Mouse (Mus musculus) forebrain, embryonic 10.5 days (tissue): ENCODE data around the gene Arl8b. TPM values are rescaled to one million over a fixed set of nuclear protein-coding genes. Genes with fewer than 3 reads are reported as not detected.

Source experiments
- DNase-seq: peaks from one replicate; pipeline ENCODE4 v3.0.0-alpha.2; 2017; ENCODE audit warnings: low spot score; ENCODE audit errors: extremely low spot score
- H3K27ac ChIP-seq: fragments of 300-500 bp; sonication (generic); 2 replicates; pipeline ENCODE4 v1.5.1; 2016; ENCODE audit warnings: mild to moderate bottlenecking
- H3K27me3 ChIP-seq: fragments of 300-500 bp; sonication (generic); 2 replicates; pipeline ENCODE4 v1.6.1; 2016; ENCODE audit warnings: mild to moderate bottlenecking; ENCODE audit not compliant: poor library complexity, severe bottlenecking
- H3K36me3 ChIP-seq: fragments of 300-500 bp; sonication (generic); replicated peaks from 2 replicates; pipeline ENCODE4 v1.6.1; 2016; ENCODE audit warnings: mild to moderate bottlenecking, moderate library complexity
- H3K4me1 ChIP-seq: fragments of 300-500 bp; sonication (generic); 2 replicates; pipeline ENCODE4 v1.6.1; 2016
- H3K4me3 ChIP-seq: fragments of 300-500 bp; sonication (generic); 2 replicates; pipeline ENCODE4 v1.5.1; 2016; ENCODE audit warnings: mild to moderate bottlenecking, moderate library complexity
- H3K9me3 ChIP-seq: fragments of 300-500 bp; sonication (generic); 2 replicates; pipeline ENCODE4 v1.6.1; 2016; ENCODE audit warnings: mild to moderate bottlenecking, moderate library complexity
- WGBS: fragments of 180-500 bp; shearing (Covaris S2); methylation state at CpG from one replicate; pipeline ENCODE4 v1.1.7; 2016; 5-methylcytosine and 5-hydroxymethylcytosine counted together
- polyA plus RNA-seq: library from polyadenylated mRNA; unstranded; fragments of >200 nt; fragmentation: Nextera tagmentation; extraction: Ambion mirVana; gene quantifications from 2 replicates; pipeline ENCODE4 v1.2.1, GENCODE M21; 2016

The Arl8b gene
- polyA plus RNA-seq, 1 experiment from 2014 or later: 62.6 TPM

GRCm38 (mm10) chr6:108829386-108830370 is 46.8 kb downstream of the Arl8b start:
- Histone ChIP-seq H3K4me1 (peaks cover 36% of the 10 kb centered on the region), H3K9me3 (no peaks in the 10 kb centered on the region), H3K27me3 (no peaks in the 10 kb centered on the region), H3K27ac (peak overlapping the region; percentile 95), H3K4me3 (peak overlapping the region; percentile 92), H3K36me3 (peaks cover 4% of the 10 kb centered on the region; the same call in 1 of the 2 replicates)
- WGBS: 32% methylated on average over 22 of the region's 22 CpGs
- DNase-seq: peak; percentile 18

DNA sequence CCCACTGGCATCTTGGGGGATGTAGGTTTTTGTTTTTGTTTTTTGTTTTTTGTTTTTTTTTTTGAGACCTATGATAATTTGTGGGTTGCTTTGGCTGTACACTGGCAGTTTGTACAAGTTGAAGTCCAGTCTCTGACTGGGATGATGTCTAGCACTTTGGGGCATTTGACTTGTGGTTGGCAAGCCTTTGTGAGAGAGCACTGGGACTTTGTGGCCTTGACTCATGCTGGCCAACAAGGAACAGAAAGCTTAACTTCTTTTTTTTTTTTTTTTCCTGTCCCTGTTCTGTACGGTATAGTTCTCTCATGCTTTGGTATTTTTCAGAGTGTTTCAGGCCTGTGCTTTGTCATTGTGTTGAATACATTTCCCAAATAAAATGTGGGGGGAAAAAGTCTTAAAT is 49.3 kb downstream of the Arl8b start:
- 91% methylated on average over 1 of the region's 1 CpGs for WGBS
- no peak for DNase-seq
- peaks cover 34% of the 10 kb centered on the region for H3K4me1 ChIP-seq
- no peak overlapping the region for H3K27ac ChIP-seq
- no peak overlapping the region for H3K4me3 ChIP-seq
- H3K36me3 ChIP-seq: peaks cover 14% of the 10 kb centered on the region
- H3K27me3 ChIP-seq: no peaks in the 10 kb centered on the region
- no peaks in the 10 kb centered on the region for H3K9me3 ChIP-seq

- Histone ChIP-seq H3K4me1 (peaks cover 27% of the 10 kb centered on the region), H3K9me3 (no peaks in the 10 kb centered on the region), H3K27ac (no peak overlapping the region), H3K27me3 (no peaks in the 10 kb centered on the region), H3K36me3 (peaks cover 22% of the 10 kb centered on the region), H3K4me3 (no peak overlapping the region)
- DNase-seq: no peak
- WGBS: 88% methylated on average over 6 of the region's 6 CpGs
Measured at GRCm38 (mm10) chr6:108832989-108833388, 50.1 kb downstream of the Arl8b start.

DNA sequence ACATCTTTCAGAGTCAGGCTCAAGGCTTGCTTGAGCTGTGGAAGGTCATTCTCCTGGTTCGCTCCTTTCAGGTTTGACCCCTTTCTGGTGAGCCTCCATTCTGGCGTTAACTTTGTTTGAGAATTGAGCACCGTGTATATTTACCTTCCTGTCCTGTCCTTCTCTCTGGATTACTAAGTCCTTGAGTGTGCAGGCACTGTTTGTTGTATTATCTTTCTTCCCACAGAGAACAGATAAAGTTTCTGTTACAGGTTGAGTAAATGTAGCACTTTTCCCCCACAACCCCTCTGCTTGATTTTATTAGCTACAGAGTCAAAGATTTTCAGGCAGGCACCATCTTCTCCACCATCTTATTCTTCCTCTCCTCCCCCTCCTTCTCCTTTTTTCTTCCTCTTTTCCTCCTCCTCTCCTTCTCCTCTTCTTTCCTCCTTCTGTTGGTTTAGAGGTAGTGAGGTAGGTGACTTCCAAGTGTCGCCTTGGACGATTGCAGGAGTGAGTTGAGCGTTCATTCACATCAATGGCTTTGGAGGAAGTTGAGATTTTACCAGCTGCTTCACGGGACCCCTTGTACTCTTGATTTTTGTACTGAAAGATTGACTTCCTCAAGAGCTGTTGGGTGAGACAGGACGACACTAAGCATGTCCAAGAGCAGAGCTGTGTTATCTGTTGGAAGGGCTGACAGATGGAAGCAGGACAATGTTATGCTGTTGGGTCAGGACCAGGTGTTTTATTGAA is 51.2 kb downstream of the Arl8b start:
- no peak for DNase-seq
- H3K4me1 ChIP-seq: peaks cover 23% of the 10 kb centered on the region
- peaks cover 30% of the 10 kb centered on the region for H3K36me3 ChIP-seq
- no peak overlapping the region for H3K4me3 ChIP-seq
- H3K27me3 ChIP-seq: no peaks in the 10 kb centered on the region
- WGBS: 94% methylated on average over 8 of the region's 8 CpGs
- no peaks in the 10 kb centered on the region for H3K9me3 ChIP-seq
- H3K27ac ChIP-seq: no peak overlapping the region

DNA sequence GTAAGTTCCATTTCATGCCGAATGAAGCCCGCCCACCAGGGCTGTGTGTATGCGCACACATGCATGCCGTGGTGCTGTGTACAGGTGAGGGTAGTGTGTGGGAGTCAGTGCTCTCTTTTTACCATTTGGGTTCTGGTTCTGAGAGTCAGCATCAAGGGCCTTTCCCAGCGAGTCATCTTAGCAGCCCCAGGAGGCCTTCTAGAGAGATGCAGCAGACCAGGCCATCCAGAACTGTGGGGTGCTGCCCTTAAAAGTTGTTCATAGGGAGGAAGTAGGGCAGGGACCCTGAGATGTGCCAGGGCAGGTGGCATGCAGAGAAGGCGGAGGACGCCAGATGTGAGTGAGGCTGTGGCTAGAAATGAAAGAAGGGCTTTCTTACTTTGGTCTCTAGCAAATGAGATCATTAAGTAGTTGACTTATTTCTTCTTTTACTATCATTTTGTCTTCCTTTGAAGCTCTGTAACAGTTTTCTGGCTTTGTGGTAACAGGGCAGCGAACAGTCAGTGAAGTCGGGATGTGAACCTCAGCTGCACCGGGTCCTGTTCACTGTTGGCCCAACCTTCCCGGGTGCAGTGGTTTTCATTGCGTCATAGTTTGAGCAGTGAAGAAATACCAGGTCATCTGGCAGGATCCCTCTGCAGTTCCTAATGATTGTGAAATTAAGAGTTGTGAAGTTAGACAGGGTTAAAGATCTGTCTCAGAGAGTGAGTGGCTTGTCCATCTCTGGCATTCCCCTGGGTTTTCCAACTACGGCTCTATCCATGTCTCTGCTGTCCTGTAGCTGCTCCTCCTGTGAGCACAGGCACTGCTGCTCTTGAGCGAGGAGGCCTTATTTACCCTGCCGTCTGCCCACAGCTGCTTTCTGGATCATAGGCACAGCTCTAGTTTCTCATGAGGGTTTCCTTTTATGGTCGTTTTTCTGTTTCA is 53.1 kb downstream of the Arl8b start:
- DNase-seq: no peak
- Histone ChIP-seq H3K4me1 (peaks cover 8% of the 10 kb centered on the region), H3K9me3 (no peaks in the 10 kb centered on the region), H3K27me3 (no peaks in the 10 kb centered on the region), H3K36me3 (peaks cover 46% of the 10 kb centered on the region), H3K27ac (no peak overlapping the region), H3K4me3 (no peak overlapping the region)
- 93% methylated on average over 16 of the region's 16 CpGs for WGBS

- no peak for DNase-seq
- no peak overlapping the region for H3K27ac ChIP-seq
Measured at GRCm38 (mm10) chr6:108837081-108837480, 54.2 kb downstream of the Arl8b start.

DNA sequence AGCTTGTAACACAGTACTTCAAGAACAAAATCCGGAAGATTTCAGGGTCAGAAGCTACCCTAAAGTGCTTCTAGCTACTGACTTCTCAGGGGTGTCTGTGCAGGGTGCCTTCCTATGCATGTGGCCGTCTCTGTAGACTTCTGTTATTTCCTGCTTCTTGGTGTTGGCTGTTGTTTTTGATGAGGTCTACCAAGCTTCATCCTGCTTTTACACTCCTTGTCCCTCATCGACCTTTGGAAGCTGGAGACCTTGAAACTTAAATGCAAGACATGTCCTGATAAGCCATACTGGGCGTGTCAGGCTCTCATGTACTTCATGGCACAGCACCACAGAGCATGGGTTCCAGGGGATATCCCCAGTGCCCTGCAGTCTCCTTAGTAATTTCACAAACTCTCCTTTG is 55.1 kb downstream of the Arl8b start:
- H3K9me3 ChIP-seq: no peaks in the 10 kb centered on the region
- H3K4me1 ChIP-seq: no peaks in the 10 kb centered on the region
- WGBS: 88% methylated on average over 4 of the region's 4 CpGs
- no peak overlapping the region for H3K4me3 ChIP-seq
- no peak for DNase-seq
- peaks cover 60% of the 10 kb centered on the region for H3K36me3 ChIP-seq
- no peaks in the 10 kb centered on the region for H3K27me3 ChIP-seq
- H3K27ac ChIP-seq: no peak overlapping the region

More at GRCm38 (mm10) chr6:108837081-108837480, 54.2 kb downstream of the Arl8b start:
- Histone ChIP-seq H3K9me3 (no peaks in the 10 kb centered on the region), H3K4me3 (no peak overlapping the region), H3K36me3 (peaks cover 51% of the 10 kb centered on the region), H3K27me3 (no peaks in the 10 kb centered on the region), H3K4me1 (no peaks in the 10 kb centered on the region)
- 90% methylated on average over 4 of the region's 4 CpGs for WGBS

- 92% methylated on average over 4 of the region's 4 CpGs for WGBS
Measured at GRCm38 (mm10) chr6:108839432-108839831, 56.5 kb downstream of the Arl8b start.

DNA sequence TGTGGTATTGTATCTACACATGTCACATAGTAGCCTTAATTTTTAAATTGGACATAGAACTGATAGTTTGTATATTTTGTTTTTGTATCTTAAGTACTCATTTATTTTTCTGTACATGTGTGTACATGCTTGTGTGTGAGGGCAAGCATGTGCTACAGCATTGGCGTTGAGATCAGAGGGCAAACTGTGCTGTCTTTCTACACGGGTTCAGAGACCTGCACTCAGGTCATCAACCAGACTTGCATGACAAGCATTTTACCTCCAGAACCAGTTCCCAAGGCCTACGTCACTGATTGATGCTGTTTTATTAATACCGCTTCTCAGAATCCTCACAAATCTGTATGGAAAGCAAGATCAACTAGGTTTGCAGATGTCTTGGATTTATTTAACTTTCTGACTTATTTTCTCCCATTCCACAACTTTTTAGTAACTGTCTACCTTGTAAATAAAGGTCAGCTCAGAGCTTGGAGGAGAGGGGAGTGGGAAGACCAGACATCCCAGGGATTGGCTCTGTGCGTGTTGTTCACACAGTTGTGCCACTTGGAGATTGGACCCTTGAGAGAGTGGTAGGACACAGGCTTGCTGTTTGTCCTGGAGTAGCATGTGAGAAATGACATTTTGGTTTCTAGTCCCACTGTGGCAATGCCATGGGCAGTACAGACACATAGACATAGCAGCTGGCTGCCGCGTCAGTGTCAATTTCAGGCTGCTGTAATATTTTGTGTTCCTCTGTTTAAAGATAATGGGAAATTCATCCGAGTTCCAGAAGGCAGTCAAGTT is 58.2 kb downstream of the Arl8b start:
- H3K36me3 ChIP-seq: peaks cover 85% of the 10 kb centered on the region
- no peaks in the 10 kb centered on the region for H3K27me3 ChIP-seq
- H3K27ac ChIP-seq: no peak overlapping the region
- H3K9me3 ChIP-seq: no peaks in the 10 kb centered on the region
- 94% methylated on average over 8 of the region's 8 CpGs for WGBS
- no peak for DNase-seq
- no peak overlapping the region for H3K4me3 ChIP-seq
- no peaks in the 10 kb centered on the region for H3K4me1 ChIP-seq

More at GRCm38 (mm10) chr6:108839432-108839831, 56.5 kb downstream of the Arl8b start:
- no peaks in the 10 kb centered on the region for H3K27me3 ChIP-seq
- H3K4me3 ChIP-seq: no peak overlapping the region
- H3K9me3 ChIP-seq: no peaks in the 10 kb centered on the region
- no peak overlapping the region for H3K27ac ChIP-seq
- no peaks in the 10 kb centered on the region for H3K4me1 ChIP-seq
- H3K36me3 ChIP-seq: peaks cover 75% of the 10 kb centered on the region
- DNase-seq: no peak

DNA sequence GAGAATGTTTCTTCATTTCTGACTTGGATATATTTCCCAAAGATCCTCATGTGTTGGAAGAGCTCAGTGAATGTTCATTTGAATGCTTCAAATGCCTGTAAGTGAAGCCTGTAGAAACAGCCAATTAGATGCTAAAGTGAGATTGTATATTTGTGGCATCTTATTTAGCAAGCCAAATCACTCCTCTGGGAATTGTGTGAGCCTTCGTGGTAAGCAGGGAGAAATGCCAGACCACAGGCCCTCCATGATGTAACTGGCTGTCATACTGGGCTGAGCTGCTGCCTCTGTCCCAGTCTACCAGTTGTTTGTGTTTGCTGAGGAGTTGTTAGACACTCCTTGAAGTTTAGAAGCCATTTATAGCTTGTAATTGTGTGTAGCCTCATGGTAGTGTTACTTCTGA is 60.8 kb downstream of the Arl8b start:
- no peak overlapping the region for H3K27ac ChIP-seq

DNA sequence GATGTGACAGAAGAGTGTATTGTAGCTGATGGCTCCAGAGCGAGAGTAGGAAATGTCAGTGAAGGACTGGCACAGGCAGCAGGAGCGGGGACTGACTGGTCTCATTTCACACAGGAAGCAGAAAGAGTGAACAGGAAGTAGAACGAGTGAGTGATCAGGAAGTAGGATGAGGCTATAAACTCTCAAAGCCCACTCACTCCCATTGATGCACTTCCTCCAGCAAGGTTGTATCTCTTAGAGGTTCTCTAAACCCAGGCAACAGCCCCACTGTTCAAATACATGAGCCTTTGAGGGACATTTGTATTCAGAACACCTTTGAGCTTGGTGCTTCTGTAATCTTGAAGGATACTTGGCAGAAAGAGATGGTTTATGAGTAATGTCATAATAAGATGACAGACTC is 61.2 kb downstream of the Arl8b start:
- H3K9me3 ChIP-seq: no peaks in the 10 kb centered on the region
- no peak overlapping the region for H3K4me3 ChIP-seq
- WGBS: 87% methylated on average over 3 of the region's 3 CpGs
- H3K36me3 ChIP-seq: peaks cover 89% of the 10 kb centered on the region
- no peaks in the 10 kb centered on the region for H3K27me3 ChIP-seq
- no peak for DNase-seq
- H3K27ac ChIP-seq: no peak overlapping the region
- no peaks in the 10 kb centered on the region for H3K4me1 ChIP-seq

More for the DNA sequence above, 60.8 kb downstream of the Arl8b start:
- Histone ChIP-seq H3K9me3 (no peaks in the 10 kb centered on the region), H3K4me1 (no peaks in the 10 kb centered on the region), H3K27me3 (no peaks in the 10 kb centered on the region), H3K4me3 (no peak overlapping the region), H3K36me3 (peaks cover 86% of the 10 kb centered on the region)
- DNase-seq: no peak
- 86% methylated on average over 1 of the region's 1 CpGs for WGBS
